In the genomic region with DNA sequence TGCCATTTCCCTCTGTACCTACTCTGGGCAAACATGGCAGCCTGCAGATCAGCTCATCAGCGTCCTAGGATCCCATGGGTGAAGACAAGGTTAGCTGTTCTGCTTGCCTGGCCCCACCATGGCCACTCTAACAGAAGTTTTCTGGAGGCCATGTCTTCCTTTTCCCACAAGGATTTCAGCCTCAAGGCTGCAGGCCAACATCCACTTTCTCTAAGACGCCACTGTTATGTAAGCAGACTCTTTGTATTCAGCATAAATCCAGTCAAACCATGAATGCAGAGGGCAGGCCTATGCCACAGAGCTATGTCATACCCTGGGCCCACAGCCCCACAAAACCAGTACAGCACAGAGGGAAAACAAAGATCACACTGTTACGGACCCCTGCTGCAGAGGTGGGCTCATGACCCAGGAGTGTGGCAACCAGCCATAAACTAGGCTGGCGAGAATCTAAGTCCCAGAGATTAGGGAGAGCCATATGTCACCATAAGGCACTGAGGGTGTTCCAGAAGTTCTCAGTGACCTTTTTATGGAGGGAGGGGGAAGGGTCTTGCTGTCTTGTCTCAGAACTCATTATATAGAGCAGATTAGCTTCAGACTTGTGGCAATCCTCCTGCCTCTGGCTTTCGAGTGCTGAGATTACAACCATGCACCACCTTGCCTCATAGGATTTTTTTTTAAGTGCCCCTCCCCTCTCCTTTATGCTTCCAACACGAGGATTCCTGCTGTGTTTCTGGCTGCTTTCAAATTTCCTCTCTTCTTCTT, we compare ENCODE assay signal across 10 mouse cellular contexts.
DNase-seq lines count a peak whose midpoint lies in the region; ATAC-seq and TF ChIP-seq lines count a peak whose summit lies in the region.
"Had no signal": no experiment of that assay in that cellular context is flagged by ENCODE, and none has a peak within 500 bp of the region (broad histone marks: within the 10 kb centered on the region; RNA-seq: fewer than 3 reads in every experiment).

No protein-coding gene starts in this region.

- intact Hi-C loops in heart, postnatal 36 days (cut with DNase I), result no loop called here

- no peak overlapping the region for H3K9ac ChIP-seq in midbrain, embryonic 14.5 days (replicated peaks; ENCODE audit: low read length)
- H3K9ac ChIP-seq: liver, embryonic 15.5 days had no signal

- H3K9me3 ChIP-seq in heart, embryonic 10.5 days, result no peaks in the 10 kb centered on the region
- H3K9me3 ChIP-seq in hindbrain, embryonic 10.5 days, result no peaks in the 10 kb centered on the region
- no peaks in the 10 kb centered on the region for H3K9me3 ChIP-seq in midbrain, embryonic 14.5 days (ENCODE audit: control insufficient read depth, low read length)
- H3K9me3 ChIP-seq: liver, embryonic 15.5 days had no signal

- no peaks in the 10 kb centered on the region for H3K36me3 ChIP-seq in heart, embryonic 10.5 days
- H3K36me3 ChIP-seq in hindbrain, embryonic 10.5 days, result no peaks in the 10 kb centered on the region
- H3K36me3 ChIP-seq in midbrain, embryonic 14.5 days (ENCODE audit: control insufficient read depth, insufficient read depth, low read length), result no peaks in the 10 kb centered on the region
- H3K36me3 ChIP-seq: liver, embryonic 15.5 days had no signal

- WGBS in heart, embryonic 10.5 days, result 51% methylated on average over 6 of the region's 6 CpGs
- 59% methylated on average over 6 of the region's 6 CpGs for WGBS in hindbrain, embryonic 10.5 days
- 22% methylated on average over 6 of the region's 6 CpGs for WGBS in midbrain, embryonic 14.5 days

- H3K4me2 ChIP-seq in midbrain, embryonic 14.5 days (ENCODE audit: low read length), result peak overlapping the region; percentile 26
- H3K4me2 ChIP-seq: liver, embryonic 15.5 days had no signal

- DNase-seq in heart, embryonic 10.5 days (ENCODE audit: low spot score), result no peak
- no peak for DNase-seq in heart, postnatal 36 days
- DNase-seq in brain, embryonic 14.5 days (ENCODE audit: low read depth), result peak; percentile 77
- DNase-seq in hindbrain, embryonic 10.5 days (ENCODE audit: low spot score), result no peak
- peak; percentile 57 for DNase-seq in midbrain, embryonic 14.5 days
- DNase-seq in adrenal gland, postnatal 25 days, result no peak
- no peak for DNase-seq in layer of hippocampus, adult 11-12 months (ENCODE audit: low spot score)
- no peak for DNase-seq in frontal cortex, postnatal 36 days (ENCODE audit: low spot score in 2 of 2)

- no peak for TF ChIP-seq CTCF in brain, embryonic 14.5 days (IDR thresholded peaks at IDR 0.05; ENCODE audit: borderline replicate concordance, extremely low read depth, insufficient read depth, insufficient read length)

- ATAC-seq in midbrain, embryonic 14.5 days (ENCODE audit: low FRiP score, low TSS enrichment), result peak; percentile 71
- ATAC-seq: CD4-positive, CD25-positive, alpha-beta regulatory T cell, adult 4 months had no signal

- peak overlapping the region; percentile 80 for H3K27ac ChIP-seq in heart, embryonic 10.5 days
- peak overlapping the region; percentile 65 for H3K27ac ChIP-seq in hindbrain, embryonic 10.5 days
- H3K27ac ChIP-seq in midbrain, embryonic 14.5 days (replicated peaks; ENCODE audit: low read depth, low read length), result peak overlapping the region; percentile 58
- H3K27ac ChIP-seq: liver, embryonic 15.5 days had no signal

- peak overlapping the region; percentile 40 for H3K4me3 ChIP-seq in heart, embryonic 10.5 days
- H3K4me3 ChIP-seq in hindbrain, embryonic 10.5 days, result no peak overlapping the region
- H3K4me3 ChIP-seq in midbrain, embryonic 14.5 days (replicated peaks; ENCODE audit: low read depth, low read length), result no peak overlapping the region
- H3K4me3 ChIP-seq: liver, embryonic 15.5 days had no signal

- no peaks in the 10 kb centered on the region for H3K27me3 ChIP-seq in heart, embryonic 10.5 days (ENCODE audit: insufficient read depth, poor library complexity, severe bottlenecking)
- H3K27me3 ChIP-seq in hindbrain, embryonic 10.5 days (ENCODE audit: insufficient read depth, poor library complexity, severe bottlenecking), result no peaks in the 10 kb centered on the region
- no peaks in the 10 kb centered on the region for H3K27me3 ChIP-seq in midbrain, embryonic 14.5 days (ENCODE audit: control insufficient read depth, insufficient read depth, low read length)
- H3K27me3 ChIP-seq: liver, embryonic 15.5 days had no signal

- peaks cover 9% of the 10 kb centered on the region for H3K4me1 ChIP-seq in heart, embryonic 10.5 days
- peaks cover 18% of the 10 kb centered on the region for H3K4me1 ChIP-seq in hindbrain, embryonic 10.5 days (replicated peaks)
- no peaks in the 10 kb centered on the region for H3K4me1 ChIP-seq in midbrain, embryonic 14.5 days (ENCODE audit: control insufficient read depth, insufficient read depth, low read length)
- H3K4me1 ChIP-seq: liver, embryonic 15.5 days had no signal

- TF ChIP-seq POLR2A in brain, embryonic 14.5 days (IDR thresholded peaks at IDR 0.05; ENCODE audit: borderline replicate concordance, extremely low read depth, insufficient read depth, insufficient read length, poor library complexity, severe bottlenecking), result no peak

Comparison
In these comparisons a context has a peak if more than half of its experiments do, and no peak if none do; other contexts are left out.
1. DNase-seq: peak in brain, embryonic 14.5 days (single experiment) and midbrain, embryonic 14.5 days (single experiment); none in heart, embryonic 10.5 days (single experiment), heart, postnatal 36 days (0 of 2), hindbrain, embryonic 10.5 days (single experiment), adrenal gland, postnatal 25 days (single experiment), layer of hippocampus, adult 11-12 months (single experiment) and frontal cortex, postnatal 36 days (0 of 2).
2. Peak in every context shown above with its lines, with median percentiles within 50 percentile points of each other: H3K27ac ChIP-seq.